Mouse (Mus musculus) MEL (cell line): Measurements from ENCODE around the gene Tomm5. TPM values are rescaled to one million over a fixed set of nuclear protein-coding genes. Genes with fewer than 3 reads are reported as not detected.
A peak's percentile ranks its signal among the peaks of the same experiment; 100 is the strongest.

ENCODE experiments used
- DNase-seq: peaks from one replicate; pipeline ENCODE4 v3.0.0; 2011; ENCODE audit warnings: low read depth, low spot score
- H3K27ac ChIP-seq: 2 replicates; pipeline ENCODE4 v1.5.1; 2012; ENCODE audit warnings: low read depth, mild to moderate bottlenecking, control low read depth, low read length, moderate library complexity; ENCODE audit not compliant: control insufficient read depth
- H3K27me3 ChIP-seq, 2 experiments: fragments of 150-350 bp in 1 of 2; sonication (generic) in 1 of 2; 2 replicates each; pipeline ENCODE4 v1.6.1; 2012; ENCODE audit warnings: low read length in 2 of 2, mild to moderate bottlenecking in 2 of 2, improper control_type of control experiment in 1 of 2, moderate library complexity in 1 of 2; ENCODE audit not compliant: insufficient read depth in 2 of 2, control insufficient read depth in 1 of 2
- H3K36me3 ChIP-seq, 2 experiments: 2 replicates each; pipeline ENCODE4 v1.6.1; 2012 to 2014; ENCODE audit warnings: low read length in 2 of 2, improper control_type of control experiment in 1 of 2, inconsistent platforms in 1 of 2, mild to moderate bottlenecking in 1 of 2; ENCODE audit not compliant: insufficient read depth in 2 of 2, control insufficient read depth in 1 of 2
- H3K4me1 ChIP-seq, 2 experiments: fragments of 150-350 bp in 1 of 2; sonication (generic) in 1 of 2; 2 replicates each; pipeline ENCODE4 v1.6.1; 2012; ENCODE audit warnings: low read length in 2 of 2, improper control_type of control experiment in 1 of 2, mild to moderate bottlenecking in 1 of 2; ENCODE audit not compliant: insufficient read depth in 2 of 2, control insufficient read depth in 1 of 2
- H3K4me3 ChIP-seq, 2 experiments: fragments of 150-350 bp in 1 of 2; sonication (generic) in 1 of 2; 2 replicates each; pipeline ENCODE4 v1.5.1; 2012; ENCODE audit warnings: low read depth in 2 of 2, low read length in 2 of 2, mild to moderate bottlenecking in 2 of 2, moderate library complexity in 2 of 2, control low read depth in 1 of 2, improper control_type of control experiment in 1 of 2; ENCODE audit not compliant: control insufficient read depth in 1 of 2, insufficient read depth in 1 of 2
- H3K79me2 ChIP-seq: 2 replicates; pipeline ENCODE4 v1.6.1; 2012; ENCODE audit warnings: mild to moderate bottlenecking, low read length, moderate library complexity; ENCODE audit not compliant: control insufficient read depth, poor library complexity, insufficient read depth
- H3K9ac ChIP-seq: 2 replicates; pipeline ENCODE4 v1.6.1; 2012; ENCODE audit warnings: low read depth, mild to moderate bottlenecking, control low read depth, low read length, moderate library complexity; ENCODE audit not compliant: control insufficient read depth, poor library complexity, severe bottlenecking
- H3K9me3 ChIP-seq: fragments of 150-350 bp; sonication (generic); replicated peaks from 2 replicates; pipeline ENCODE4 v1.6.1; 2012; ENCODE audit warnings: mild to moderate bottlenecking, low read length, improper control_type of control experiment, moderate library complexity; ENCODE audit not compliant: insufficient read depth
- BHLHE40 ChIP-seq: IDR thresholded peaks from 2 replicates; pipeline ENCODE4 v1.6.1; 2012; ENCODE audit warnings: low read depth, mild to moderate bottlenecking, inconsistent platforms, low read length, improper control_type of control experiment, borderline replicate concordance
- CHD1 ChIP-seq: IDR thresholded peaks from 2 replicates; pipeline ENCODE4 v1.6.1; 2012; ENCODE audit warnings: low read depth, mild to moderate bottlenecking, inconsistent platforms, low read length, improper control_type of control experiment
- CTCF ChIP-seq, 3 experiments: IDR thresholded peaks in 2 of 3; conservative IDR thresholded peaks in 1 of 3; 2 replicates each; pipeline ENCODE4 v1.5.1; 2011 to 2012; ENCODE audit warnings: low read length in 3 of 3, low read depth in 2 of 3, mild to moderate bottlenecking in 2 of 3, improper control_type of control experiment in 1 of 3, inconsistent platforms in 1 of 3, mixed read lengths in 1 of 3, moderate library complexity in 1 of 3; ENCODE audit not compliant: control insufficient read depth in 1 of 3, insufficient read depth in 1 of 3, poor library complexity in 1 of 3, severe bottlenecking in 1 of 3
- E2F4 ChIP-seq: IDR thresholded peaks from 2 replicates; pipeline ENCODE4 v1.6.1; 2011; ENCODE audit warnings: low read depth, low read length, improper control_type of control experiment, borderline replicate concordance
- ELF1 ChIP-seq: IDR thresholded peaks from 2 replicates; pipeline ENCODE4 v1.6.1; 2014; ENCODE audit warnings: low read depth, mild to moderate bottlenecking, inconsistent platforms, low read length, improper control_type of control experiment, moderate library complexity
- GATA1 ChIP-seq: IDR thresholded peaks from 2 replicates; pipeline ENCODE4 v1.6.1; 2011; ENCODE audit warnings: low read depth, low read length, improper control_type of control experiment
- HCFC1 ChIP-seq: IDR thresholded peaks from 2 replicates; pipeline ENCODE4 v1.6.1; 2012; ENCODE audit warnings: low read depth, mild to moderate bottlenecking, inconsistent platforms, low read length, improper control_type of control experiment, moderate library complexity
- JUND ChIP-seq: IDR thresholded peaks from 2 replicates; pipeline ENCODE4 v1.6.1; 2011; ENCODE audit warnings: low read depth, mild to moderate bottlenecking, improper control_type of control experiment, low read length
- MAFK ChIP-seq: IDR thresholded peaks from 2 replicates; pipeline ENCODE4 v1.6.1; 2011; ENCODE audit warnings: low read depth, mild to moderate bottlenecking, low read length, improper control_type of control experiment, borderline replicate concordance
- MAX ChIP-seq: IDR thresholded peaks from 2 replicates; pipeline ENCODE4 v1.6.1; 2011; ENCODE audit warnings: low read length, improper control_type of control experiment
- MAZ ChIP-seq: IDR thresholded peaks from 2 replicates; pipeline ENCODE4 v1.6.1; 2012; ENCODE audit warnings: low read depth, mild to moderate bottlenecking, inconsistent platforms, low read length, improper control_type of control experiment
- MEF2A ChIP-seq: IDR thresholded peaks from 2 replicates; pipeline ENCODE4 v1.6.1; 2014; ENCODE audit warnings: low read depth, mild to moderate bottlenecking, inconsistent platforms, low read length, improper control_type of control experiment; ENCODE audit not compliant: poor library complexity, insufficient replicate concordance, severe bottlenecking; ENCODE audit errors: extremely low read depth
- MXI1 ChIP-seq: IDR thresholded peaks from 2 replicates; pipeline ENCODE4 v1.6.1; 2011; ENCODE audit warnings: mild to moderate bottlenecking, low read depth, low read length, improper control_type of control experiment
- MYB ChIP-seq: IDR thresholded peaks from 2 replicates; pipeline ENCODE4 v1.6.1; 2011; ENCODE audit warnings: mild to moderate bottlenecking, low read depth, low read length, improper control_type of control experiment
- MYC ChIP-seq: IDR thresholded peaks from 2 replicates; pipeline ENCODE4 v1.6.1; 2011; ENCODE audit warnings: low read depth, mild to moderate bottlenecking, low read length, improper control_type of control experiment, moderate library complexity
- POLR2AphosphoS5 ChIP-seq: IDR thresholded peaks from 2 replicates; pipeline ENCODE4 v1.6.1; 2012; ENCODE audit warnings: low read depth, borderline replicate concordance, mild to moderate bottlenecking, inconsistent platforms, low read length, moderate library complexity, mixed read lengths
- SIN3A ChIP-seq: IDR thresholded peaks from 2 replicates; pipeline ENCODE4 v1.6.1; 2012; ENCODE audit warnings: low read length, improper control_type of control experiment, inconsistent platforms
- SMC3 ChIP-seq: IDR thresholded peaks from 2 replicates; pipeline ENCODE4 v1.6.1; 2011; ENCODE audit warnings: low read depth, low read length, improper control_type of control experiment
- TBP ChIP-seq: IDR thresholded peaks from 2 replicates; pipeline ENCODE4 v1.8.0; 2011; ENCODE audit warnings: low read depth, low read length, improper control_type of control experiment
- TCF12 ChIP-seq: IDR thresholded peaks from 2 replicates; pipeline ENCODE4 v1.6.1; 2014; ENCODE audit warnings: low read depth, mild to moderate bottlenecking, inconsistent platforms, low read length, improper control_type of control experiment, moderate library complexity
- USF1 ChIP-seq: IDR thresholded peaks from 2 replicates; pipeline ENCODE4 v1.6.1; 2014; ENCODE audit warnings: low read depth, mild to moderate bottlenecking, inconsistent platforms, low read length, improper control_type of control experiment, moderate library complexity
- USF2 ChIP-seq, 2 experiments: IDR thresholded peaks; 2 replicates each; pipeline ENCODE4 v1.6.1; 2011 to 2012; ENCODE audit warnings: improper control_type of control experiment in 2 of 2, low read length in 2 of 2, borderline replicate concordance in 1 of 2, inconsistent platforms in 1 of 2, low read depth in 1 of 2, mild to moderate bottlenecking in 1 of 2; ENCODE audit not compliant: insufficient read depth in 1 of 2
- ZC3H11A ChIP-seq: IDR thresholded peaks from 2 replicates; pipeline ENCODE4 v1.6.1; 2012; ENCODE audit warnings: low read depth, mild to moderate bottlenecking, inconsistent platforms, low read length, improper control_type of control experiment
- ZKSCAN1 ChIP-seq: IDR thresholded peaks from 2 replicates; pipeline ENCODE4 v1.6.1; 2012; ENCODE audit warnings: low read depth, mild to moderate bottlenecking, inconsistent platforms, low read length, improper control_type of control experiment, moderate library complexity
- polyA plus RNA-seq, 2 experiments: library from polyadenylated mRNA; stranded (reverse) in 1 of 2; unstranded in 1 of 2; fragments of >175 nt in 1 of 2; fragments of >200 nt in 1 of 2; gene quantifications; 2 replicates each; pipeline versions ENCODE4 v1.2.1 to v1.2.4; 2012; ENCODE audit warnings: low replicate concordance in 2 of 2, low read depth in 1 of 2; ENCODE audit not compliant: insufficient read length in 2 of 2, insufficient read depth in 1 of 2, missing spikeins in 1 of 2
- total RNA-seq: library from RNA; depleted of rRNA; stranded (reverse); fragments of 300-350 nt; gene quantifications from 2 replicates; pipeline ENCODE4 v1.2.3, GENCODE M21; 2012

Gene Tomm5
- total and polyA plus RNA-seq, 3 experiments, result 309 to 639 TPM; not detected in 1

GRCm38 (mm10) chr4:45107601-45108277 is at the start of gene Tomm5 (continued):
- no peak for TF ChIP-seq MAFK
- TF ChIP-seq HCFC1, result peak; percentile 94
- TF ChIP-seq BHLHE40, result no peak
- TF ChIP-seq MYB, result no peak
- TF ChIP-seq, all 39 proteins: peak for 22

GRCm38 (mm10) chr4:45156433-45156832 is 48.5 kb upstream of the Tomm5 start:
- no peak overlapping the region for H3K9ac ChIP-seq
- H3K36me3 ChIP-seq, result peaks cover 0 to 13% of the 10 kb centered on the region in 2 experiments; a peak in 2 of 4 replicates
- DNase-seq, result no peak

DNA sequence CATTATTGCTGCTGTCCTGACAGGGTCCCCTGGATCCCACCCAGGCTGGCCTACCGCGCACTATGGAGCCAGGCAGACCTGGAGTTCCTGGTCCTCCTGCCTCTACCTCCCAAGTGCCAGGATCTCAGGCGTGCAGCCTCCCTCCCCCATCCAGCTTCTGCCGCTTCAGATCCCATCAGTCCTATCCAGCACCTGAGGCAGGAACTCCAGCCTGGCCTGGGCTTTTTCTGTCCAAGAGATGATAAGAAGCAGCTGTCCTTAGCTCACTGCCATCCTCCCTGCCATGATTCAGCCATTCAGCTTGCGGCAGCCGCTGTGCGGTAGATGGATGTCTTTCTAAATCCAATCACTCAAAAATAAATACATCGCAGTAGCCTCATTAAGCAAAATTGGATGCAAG is 35.1 kb upstream of the Tomm5 start:
- Histone ChIP-seq H3K27ac (no peak overlapping the region), H3K4me1 (peaks cover 2 to 16% of the 10 kb centered on the region in 2 experiments; a peak in 1 of 4 replicates), H3K9me3 (no peaks in the 10 kb centered on the region), H3K79me2 (no peaks in the 10 kb centered on the region), H3K27me3 (no peaks in the 10 kb centered on the region; a peak in 1 of 4 replicates), H3K4me3 (no peak overlapping the region), H3K9ac (no peak overlapping the region), H3K36me3 (peaks cover 0 to 4% of the 10 kb centered on the region in 2 experiments; a peak in 1 of 4 replicates)
- DNase-seq, result peak; percentile 4
- TF ChIP-seq TCF12 (no peak), CHD1 (no peak), MYC (no peak), CTCF (IDR thresholded peaks at IDR 0.05 in 2 of 3, conservative IDR thresholded peaks at IDR 0.05 in 1 of 3; ENCODE audit: control insufficient read depth in 1 of 3, insufficient read depth in 1 of 3, low read depth in 2 of 3, low read length in 3 of 3, poor library complexity in 1 of 3, severe bottlenecking in 1 of 3) (no peak), TBP (no peak), MXI1 (no peak), ELF1 (no peak), MAZ (no peak), ZC3H11A (no peak), USF1 (no peak), JUND (no peak), E2F4 (no peak), GATA1 (no peak), SMC3 (no peak), MAX (no peak), POLR2AphosphoS5 (no peak), MEF2A (no peak), ZKSCAN1 (no peak), SIN3A (no peak)

More at GRCm38 (mm10) chr4:45156433-45156832, 48.5 kb upstream of the Tomm5 start:
- Histone ChIP-seq H3K27ac (no peak overlapping the region), H3K4me1 (peaks cover 2 to 22% of the 10 kb centered on the region in 2 experiments; a peak in 3 of 4 replicates), H3K9me3 (no peaks in the 10 kb centered on the region), H3K27me3 (no peaks in the 10 kb centered on the region), H3K4me3 (no peak overlapping the region), H3K79me2 (no peaks in the 10 kb centered on the region)
- no peak for TF ChIP-seq POLR2AphosphoS5
- no peak for TF ChIP-seq USF2 (IDR thresholded peaks at IDR 0.05; ENCODE audit: borderline replicate concordance in 1 of 2, insufficient read depth in 1 of 2, low read depth in 1 of 2, low read length in 2 of 2)
